Mouse (Mus musculus) heart, postnatal 0 days (tissue): Measurements from ENCODE around the gene Cilp2.

Experiments used
- CTCF ChIP-seq: IDR thresholded peaks from 2 replicates; pipeline ENCODE4 v1.5.1; 2016; ENCODE audit warnings: antibody characterized with exemption, control low read depth, low read depth
- EP300 ChIP-seq: IDR thresholded peaks from 2 replicates; pipeline ENCODE4 v1.6.1; 2016; ENCODE audit warnings: antibody characterized with exemption, low read depth

- no peak for TF ChIP-seq CTCF
- peak; percentile 54; the same call in 1 of the 2 replicates for TF ChIP-seq EP300
Observed at GRCm38 (mm10) chr8:69936050-69936794, 48.7 kb upstream of the Cilp2 start.
